Mouse (Mus musculus): ENCODE results near the gene Ulk4. TPM values are rescaled to one million over a fixed set of nuclear protein-coding genes. Genes with fewer than 3 reads are reported as not detected.
A peak's percentile ranks its signal among the peaks of the same experiment; 100 is the strongest.

Gene Ulk4
- polyA plus RNA-seq, 1 experiment from 2014 or later: 75.9 TPM

GRCm38 (mm10) chr9:120989806-120990700, 286.9 kb downstream of the Ulk4 start:
- no peak for ATAC-seq (ENCODE audit: low FRiP score, low read depth)
- H3K27ac ChIP-seq (replicated peaks): no peak overlapping the region
- no peaks in the 10 kb centered on the region for H3K36me3 ChIP-seq
- H3K27me3 ChIP-seq: no peaks in the 10 kb centered on the region
- H3K9me3 ChIP-seq: no peaks in the 10 kb centered on the region
- H3K4me2 ChIP-seq: no peak overlapping the region
- peaks cover 50% of the 10 kb centered on the region for H3K4me1 ChIP-seq (replicated peaks)
- 38% methylated on average over 15 of the region's 15 CpGs for WGBS
- H3K4me3 ChIP-seq: no peak overlapping the region
- no peak overlapping the region for H3K9ac ChIP-seq

GRCm38 (mm10) chr9:120988088-120988487, 288.9 kb downstream of the Ulk4 start:
- peak overlapping the region; percentile 41; the same call in 1 of the 2 replicates for H3K27ac ChIP-seq (replicated peaks)
- 25% methylated on average over 9 of the region's 9 CpGs for WGBS
- no peaks in the 10 kb centered on the region for H3K36me3 ChIP-seq
- peaks cover 31% of the 10 kb centered on the region for H3K4me1 ChIP-seq (replicated peaks)
- no peak overlapping the region for H3K4me3 ChIP-seq
- peak; percentile 49 for ATAC-seq (ENCODE audit: low FRiP score, low read depth)
- no peak overlapping the region for H3K9ac ChIP-seq
- no peaks in the 10 kb centered on the region for H3K9me3 ChIP-seq
- H3K27me3 ChIP-seq: no peaks in the 10 kb centered on the region
- no peak overlapping the region for H3K4me2 ChIP-seq

- H3K27ac ChIP-seq (replicated peaks): no peak overlapping the region
- no peaks in the 10 kb centered on the region for H3K27me3 ChIP-seq
- no peaks in the 10 kb centered on the region for H3K9me3 ChIP-seq
- peaks cover 25% of the 10 kb centered on the region for H3K4me1 ChIP-seq (replicated peaks)
- WGBS: 79% methylated on average over 4 of the region's 4 CpGs
- H3K4me2 ChIP-seq: no peak overlapping the region
- H3K36me3 ChIP-seq: no peaks in the 10 kb centered on the region
- H3K9ac ChIP-seq: no peak overlapping the region
- no peak for ATAC-seq (ENCODE audit: low FRiP score, low read depth)
- H3K4me3 ChIP-seq: no peak overlapping the region
Measured at GRCm38 (mm10) chr9:120986994-120987393, 290.0 kb downstream of the Ulk4 start.

GRCm38 (mm10) chr9:120986255-120986654, 290.7 kb downstream of the Ulk4 start:
- Histone ChIP-seq H3K9ac (no peak overlapping the region), H3K4me1 (replicated peaks) (peaks cover 25% of the 10 kb centered on the region), H3K27ac (replicated peaks) (no peak overlapping the region), H3K4me2 (no peak overlapping the region), H3K27me3 (no peaks in the 10 kb centered on the region), H3K36me3 (no peaks in the 10 kb centered on the region), H3K4me3 (no peak overlapping the region), H3K9me3 (no peaks in the 10 kb centered on the region)
- no peak for ATAC-seq (ENCODE audit: low FRiP score, low read depth)
- WGBS: 92% methylated on average over 3 of the region's 3 CpGs

- no peak for ATAC-seq (ENCODE audit: low FRiP score, low read depth)
Measured at GRCm38 (mm10) chr9:120985524-120985923, 291.5 kb downstream of the Ulk4 start.

GRCm38 (mm10) chr9:120985009-120985408, 292.0 kb downstream of the Ulk4 start:
- Histone ChIP-seq H3K4me3 (no peak overlapping the region), H3K27me3 (no peaks in the 10 kb centered on the region), H3K4me2 (no peak overlapping the region), H3K36me3 (no peaks in the 10 kb centered on the region), H3K27ac (replicated peaks) (no peak overlapping the region), H3K9me3 (no peaks in the 10 kb centered on the region), H3K4me1 (replicated peaks) (peaks cover 19% of the 10 kb centered on the region), H3K9ac (no peak overlapping the region)
- ATAC-seq (ENCODE audit: low FRiP score, low read depth): no peak
- 97% methylated on average over 5 of the region's 5 CpGs for WGBS

More at GRCm38 (mm10) chr9:120985524-120985923, 291.5 kb downstream of the Ulk4 start:
- Histone ChIP-seq H3K4me2 (no peak overlapping the region), H3K9me3 (no peaks in the 10 kb centered on the region), H3K4me1 (replicated peaks) (peaks cover 24% of the 10 kb centered on the region), H3K27me3 (no peaks in the 10 kb centered on the region), H3K27ac (replicated peaks) (no peak overlapping the region), H3K36me3 (no peaks in the 10 kb centered on the region), H3K4me3 (no peak overlapping the region), H3K9ac (no peak overlapping the region)
- WGBS: 96% methylated on average over 5 of the region's 5 CpGs

GRCm38 (mm10) chr9:120984509-120984908, 292.5 kb downstream of the Ulk4 start:
- Histone ChIP-seq H3K36me3 (no peaks in the 10 kb centered on the region), H3K4me2 (no peak overlapping the region), H3K27ac (replicated peaks) (no peak overlapping the region), H3K9ac (no peak overlapping the region), H3K9me3 (no peaks in the 10 kb centered on the region), H3K4me1 (replicated peaks) (peaks cover 16% of the 10 kb centered on the region), H3K27me3 (no peaks in the 10 kb centered on the region), H3K4me3 (no peak overlapping the region)
- no peak for ATAC-seq (ENCODE audit: low FRiP score, low read depth)
- WGBS: 82% methylated on average over 5 of the region's 5 CpGs

- Histone ChIP-seq H3K4me1 (replicated peaks) (peaks cover 15% of the 10 kb centered on the region), H3K9me3 (no peaks in the 10 kb centered on the region), H3K4me2 (no peak overlapping the region), H3K9ac (no peak overlapping the region), H3K4me3 (no peak overlapping the region), H3K27ac (replicated peaks) (no peak overlapping the region), H3K27me3 (no peaks in the 10 kb centered on the region), H3K36me3 (no peaks in the 10 kb centered on the region)
- no peak for ATAC-seq (ENCODE audit: low FRiP score, low read depth)
- 91% methylated on average over 8 of the region's 8 CpGs for WGBS
Measured at GRCm38 (mm10) chr9:120983849-120984248, 293.1 kb downstream of the Ulk4 start.

GRCm38 (mm10) chr9:120981777-120982176, 295.2 kb downstream of the Ulk4 start:
- Histone ChIP-seq H3K4me3 (no peak overlapping the region), H3K9ac (no peak overlapping the region), H3K36me3 (no peaks in the 10 kb centered on the region), H3K4me2 (no peak overlapping the region), H3K4me1 (replicated peaks) (no peaks in the 10 kb centered on the region; the same call in 1 of the 2 replicates), H3K9me3 (no peaks in the 10 kb centered on the region), H3K27ac (replicated peaks) (no peak overlapping the region), H3K27me3 (no peaks in the 10 kb centered on the region)
- ATAC-seq (ENCODE audit: low FRiP score, low read depth): no peak
- WGBS: 82% methylated on average over 7 of the region's 7 CpGs

- H3K4me3 ChIP-seq: no peak overlapping the region
- H3K4me1 ChIP-seq (replicated peaks): peaks cover 6% of the 10 kb centered on the region; the same call in 1 of the 2 replicates
- H3K9ac ChIP-seq: no peak overlapping the region
- WGBS: 92% methylated on average over 4 of the region's 4 CpGs
- no peak overlapping the region for H3K27ac ChIP-seq (replicated peaks)
- no peaks in the 10 kb centered on the region for H3K9me3 ChIP-seq
- ATAC-seq (ENCODE audit: low FRiP score, low read depth): no peak
- H3K4me2 ChIP-seq: no peak overlapping the region
- H3K36me3 ChIP-seq: no peaks in the 10 kb centered on the region
- H3K27me3 ChIP-seq: no peaks in the 10 kb centered on the region
Measured at GRCm38 (mm10) chr9:120976856-120977255, 300.1 kb downstream of the Ulk4 start.

- H3K4me2 ChIP-seq: no peak overlapping the region
- WGBS: 54% methylated on average over 5 of the region's 5 CpGs
- H3K4me3 ChIP-seq: no peak overlapping the region
- ATAC-seq (ENCODE audit: low FRiP score, low read depth): peak; percentile 80
- peaks cover 6% of the 10 kb centered on the region; the same call in 1 of the 2 replicates for H3K4me1 ChIP-seq (replicated peaks)
- no peak overlapping the region for H3K9ac ChIP-seq
- no peaks in the 10 kb centered on the region for H3K9me3 ChIP-seq
- H3K36me3 ChIP-seq: no peaks in the 10 kb centered on the region
- H3K27me3 ChIP-seq: no peaks in the 10 kb centered on the region
- 0 out of 2 replicates have a peak overlapping the region, but pooled peaks have one; percentile 28 for H3K27ac ChIP-seq (replicated peaks)
Measured at GRCm38 (mm10) chr9:120976158-120976557, 300.8 kb downstream of the Ulk4 start.

- no peak overlapping the region for H3K27ac ChIP-seq (replicated peaks)
Measured at GRCm38 (mm10) chr9:120974209-120974608, 302.8 kb downstream of the Ulk4 start.

More at GRCm38 (mm10) chr9:120974209-120974608, 302.8 kb downstream of the Ulk4 start:
- H3K9me3 ChIP-seq: no peaks in the 10 kb centered on the region
- peaks cover 6% of the 10 kb centered on the region; the same call in 1 of the 2 replicates for H3K4me1 ChIP-seq (replicated peaks)
- H3K27me3 ChIP-seq: no peaks in the 10 kb centered on the region
- ATAC-seq (ENCODE audit: low FRiP score, low read depth): no peak
- WGBS: 91% methylated on average over 2 of the region's 2 CpGs
- H3K36me3 ChIP-seq: peaks cover 7% of the 10 kb centered on the region
- no peak overlapping the region for H3K4me3 ChIP-seq
- H3K4me2 ChIP-seq: no peak overlapping the region
- no peak overlapping the region for H3K9ac ChIP-seq
